Mouse (Mus musculus) forebrain, embryonic 11.5 days (tissue): ENCODE measurements around the gene Cd47. TPM values are rescaled to one million over a fixed set of nuclear protein-coding genes. Genes with fewer than 3 reads are reported as not detected.

Source experiments
- ATAC-seq: fragments of 200-750 bp; cut with Nextera tagmentation; replicated peaks from 2 replicates; pipeline ENCODE4 v1.8.0; 2017; ENCODE audit warnings: moderate TSS enrichment; ENCODE audit not compliant: low FRiP score
- DNase-seq: peaks from one replicate; pipeline ENCODE4 v3.0.0-alpha.2; 2017; ENCODE audit warnings: low spot score
- H3K27ac ChIP-seq: fragments of 300-500 bp; sonication (generic); 2 replicates; pipeline ENCODE4 v1.5.1; 2014; ENCODE audit warnings: low read depth, low read length
- H3K27me3 ChIP-seq: fragments of 300-500 bp; sonication (generic); 2 replicates; pipeline ENCODE4 v1.6.1; 2014; ENCODE audit warnings: mild to moderate bottlenecking, low read length, mixed read lengths; ENCODE audit not compliant: control insufficient read depth, insufficient read depth
- H3K36me3 ChIP-seq: fragments of 300-500 bp; sonication (generic); 2 replicates; pipeline ENCODE4 v1.6.1; 2014; ENCODE audit warnings: mild to moderate bottlenecking, low read length, moderate library complexity, mixed read lengths; ENCODE audit not compliant: control insufficient read depth, insufficient read depth
- H3K4me1 ChIP-seq: fragments of 300-500 bp; sonication (generic); replicated peaks from 2 replicates; pipeline ENCODE4 v1.6.1; 2014; ENCODE audit warnings: low read length, mixed read lengths; ENCODE audit not compliant: control insufficient read depth, insufficient read depth
- H3K4me2 ChIP-seq: fragments of 300-500 bp; sonication (generic); 2 replicates; pipeline ENCODE4 v1.6.1; 2014; ENCODE audit warnings: low read depth, mild to moderate bottlenecking, low read length, moderate library complexity, mixed read lengths; ENCODE audit not compliant: severe bottlenecking
- H3K4me3 ChIP-seq: fragments of 300-500 bp; sonication (generic); 2 replicates; pipeline ENCODE4 v1.5.1; 2014; ENCODE audit warnings: low read depth, low read length
- H3K9ac ChIP-seq: fragments of 300-500 bp; sonication (generic); 2 replicates; pipeline ENCODE4 v1.6.1; 2014; ENCODE audit warnings: low read length
- H3K9me3 ChIP-seq: fragments of 300-500 bp; sonication (generic); 2 replicates; pipeline ENCODE4 v1.6.1; 2016; ENCODE audit warnings: low read length, mixed read lengths; ENCODE audit not compliant: control insufficient read depth
- WGBS: fragments of 180-500 bp; shearing (Covaris S2); extraction: QIAGEN DNeasy Blood & Tissue Kit; methylation state at CpG from one replicate; pipeline ENCODE4 v1.1.7; 2014; 5-methylcytosine and 5-hydroxymethylcytosine counted together
- polyA plus RNA-seq: library from polyadenylated mRNA; unstranded; fragments of >200 nt; fragmentation: Nextera tagmentation; extraction: Ambion mirVana; gene quantifications from 2 replicates; pipeline ENCODE4 v1.2.1, GENCODE M21; 2014

Cd47 gene
- polyA plus RNA-seq, 1 experiment from 2014 or later, result 47.6 TPM

- H3K4me3 ChIP-seq, result no peak overlapping the region
- H3K36me3 ChIP-seq, result no peaks in the 10 kb centered on the region
- 94% methylated on average over 2 of the region's 2 CpGs for WGBS
- no peak overlapping the region for H3K4me2 ChIP-seq
- no peaks in the 10 kb centered on the region for H3K27me3 ChIP-seq
- no peak overlapping the region for H3K9ac ChIP-seq
- no peak for ATAC-seq
- no peaks in the 10 kb centered on the region for H3K9me3 ChIP-seq
- no peaks in the 10 kb centered on the region for H3K4me1 ChIP-seq
- no peak for DNase-seq
- H3K27ac ChIP-seq, result no peak overlapping the region
Observed at GRCm38 (mm10) chr16:49878051-49878450, 77.7 kb downstream of the Cd47 start.

DNA sequence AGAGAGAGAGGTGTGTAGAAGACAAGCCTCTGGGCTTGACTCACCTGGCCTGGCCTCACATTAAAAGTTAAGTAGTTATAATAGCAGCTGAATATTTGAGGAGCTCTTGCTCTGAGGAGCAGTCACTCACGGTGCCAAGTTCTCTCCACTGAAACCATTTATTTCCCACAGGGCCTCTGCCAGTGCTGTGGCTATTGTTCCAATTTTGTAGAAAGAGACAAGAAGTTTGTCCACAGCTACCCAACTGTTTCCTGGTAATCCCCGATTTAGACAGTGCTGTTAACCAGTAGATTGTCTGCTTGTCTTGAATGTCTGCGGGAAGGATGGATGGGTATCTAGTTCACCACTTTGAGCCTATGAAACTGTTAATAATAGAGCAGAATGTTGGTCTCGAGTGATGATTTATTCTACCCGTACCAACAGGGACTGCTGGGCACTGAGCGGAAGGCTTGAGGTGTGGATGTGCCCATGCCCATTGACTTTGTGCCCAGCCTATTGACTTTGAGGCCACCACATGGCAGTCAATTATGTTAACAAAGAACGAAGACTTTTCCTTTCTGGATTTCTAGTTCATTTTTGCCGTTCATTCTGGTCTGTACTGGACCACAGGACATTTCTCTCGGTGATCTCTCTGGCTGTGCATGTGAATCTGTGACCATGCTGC is 86.2 kb downstream of the Cd47 start:
- H3K9ac ChIP-seq, result no peak overlapping the region
- DNase-seq (no peak), ATAC-seq (no peak)
- H3K4me2 ChIP-seq, result no peak overlapping the region
- no peak overlapping the region for H3K27ac ChIP-seq
- no peaks in the 10 kb centered on the region; the same call in 1 of the 2 replicates for H3K36me3 ChIP-seq
- no peak overlapping the region for H3K4me3 ChIP-seq
- WGBS, result 92% methylated on average over 9 of the region's 9 CpGs
- H3K4me1 ChIP-seq, result no peaks in the 10 kb centered on the region
- H3K9me3 ChIP-seq, result no peaks in the 10 kb centered on the region
- no peaks in the 10 kb centered on the region for H3K27me3 ChIP-seq

GRCm38 (mm10) chr16:49887290-49887689 is 87.0 kb downstream of the Cd47 start:
- no peaks in the 10 kb centered on the region; the same call in 1 of the 2 replicates for H3K9me3 ChIP-seq
- no peak overlapping the region for H3K9ac ChIP-seq
- H3K27me3 ChIP-seq, result no peaks in the 10 kb centered on the region
- H3K4me1 ChIP-seq, result no peaks in the 10 kb centered on the region
- H3K4me2 ChIP-seq, result no peak overlapping the region
- no peak for DNase-seq
- H3K36me3 ChIP-seq, result no peaks in the 10 kb centered on the region; the same call in 1 of the 2 replicates
- WGBS, result 90% methylated on average over 3 of the region's 3 CpGs
- ATAC-seq, result no peak
- no peak overlapping the region for H3K27ac ChIP-seq
- no peak overlapping the region for H3K4me3 ChIP-seq

DNA sequence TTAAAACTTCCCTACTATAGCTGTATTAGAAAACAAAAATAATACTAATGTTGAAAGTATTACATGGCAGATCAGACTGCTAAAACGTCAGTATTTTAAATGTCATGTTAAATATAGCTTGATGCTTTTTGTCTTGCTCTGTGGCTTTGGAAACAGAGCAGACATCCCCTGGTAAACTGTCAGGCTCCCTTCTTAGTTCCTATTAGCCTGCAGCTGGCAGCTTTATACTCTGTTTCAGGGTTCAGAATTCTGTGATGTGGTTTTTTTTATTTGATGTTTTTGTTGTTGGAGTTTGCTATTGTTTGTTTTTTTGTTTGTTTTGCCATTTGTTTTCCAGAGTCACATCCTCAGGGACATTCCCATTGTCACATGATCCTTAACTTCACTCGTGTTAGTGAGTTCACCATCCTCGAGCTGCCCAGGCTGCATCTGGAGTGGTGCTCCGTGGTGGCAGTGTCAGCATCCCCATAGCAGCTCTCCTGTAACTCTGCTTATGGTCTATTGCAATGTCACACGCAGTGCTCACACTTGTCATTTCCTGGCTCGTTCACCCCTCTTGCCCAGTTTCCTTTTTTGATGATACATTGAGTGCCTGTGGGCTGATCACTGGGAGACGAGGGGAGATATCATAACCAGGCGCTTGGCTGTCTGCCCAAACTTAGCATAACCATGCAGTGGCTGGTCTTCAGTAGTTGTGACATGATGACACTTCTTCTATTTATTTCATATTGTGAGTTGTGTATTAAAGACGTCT is 87.7 kb downstream of the Cd47 start:
- Histone ChIP-seq H3K36me3 (no peaks in the 10 kb centered on the region; the same call in 1 of the 2 replicates), H3K27ac (no peak overlapping the region), H3K27me3 (no peaks in the 10 kb centered on the region), H3K9ac (no peak overlapping the region), H3K4me1 (no peaks in the 10 kb centered on the region), H3K4me2 (no peak overlapping the region), H3K4me3 (no peak overlapping the region), H3K9me3 (no peaks in the 10 kb centered on the region; the same call in 1 of the 2 replicates)
- WGBS, result 90% methylated on average over 9 of the region's 9 CpGs
- no peak for ATAC-seq
- no peak for DNase-seq

- no peaks in the 10 kb centered on the region for H3K27me3 ChIP-seq
- H3K9ac ChIP-seq, result no peak overlapping the region
- no peak for DNase-seq
- no peaks in the 10 kb centered on the region for H3K4me1 ChIP-seq
- H3K27ac ChIP-seq, result no peak overlapping the region
- no peaks in the 10 kb centered on the region; the same call in 1 of the 2 replicates for H3K36me3 ChIP-seq
- no peak for ATAC-seq
- H3K9me3 ChIP-seq, result no peaks in the 10 kb centered on the region; the same call in 1 of the 2 replicates
- 81% methylated on average over 2 of the region's 2 CpGs for WGBS
- no peak overlapping the region for H3K4me2 ChIP-seq
- H3K4me3 ChIP-seq, result no peak overlapping the region
Observed at GRCm38 (mm10) chr16:49889031-49889655, 88.8 kb downstream of the Cd47 start.

- no peak overlapping the region for H3K9ac ChIP-seq
- DNase-seq (no peak), ATAC-seq (no peak)
- no peaks in the 10 kb centered on the region; the same call in 1 of the 2 replicates for H3K9me3 ChIP-seq
- H3K27ac ChIP-seq, result no peak overlapping the region
- no peaks in the 10 kb centered on the region for H3K36me3 ChIP-seq
- no peak overlapping the region for H3K4me2 ChIP-seq
- WGBS, result 94% methylated on average over 3 of the region's 3 CpGs
- no peaks in the 10 kb centered on the region for H3K4me1 ChIP-seq
- H3K4me3 ChIP-seq, result no peak overlapping the region
- H3K27me3 ChIP-seq, result no peaks in the 10 kb centered on the region
Observed at GRCm38 (mm10) chr16:49892252-49892651, 91.9 kb downstream of the Cd47 start.

GRCm38 (mm10) chr16:49892945-49893344 is 92.6 kb downstream of the Cd47 start:
- no peaks in the 10 kb centered on the region for H3K4me1 ChIP-seq
- no peak overlapping the region for H3K27ac ChIP-seq
- H3K4me2 ChIP-seq, result no peak overlapping the region
- no peak overlapping the region for H3K4me3 ChIP-seq
- no peak for DNase-seq
- H3K27me3 ChIP-seq, result no peaks in the 10 kb centered on the region
- H3K9ac ChIP-seq, result no peak overlapping the region
- H3K9me3 ChIP-seq, result no peaks in the 10 kb centered on the region; the same call in 1 of the 2 replicates
- WGBS, result 70% methylated on average over 2 of the region's 2 CpGs
- H3K36me3 ChIP-seq, result no peaks in the 10 kb centered on the region
- no peak for ATAC-seq

DNA sequence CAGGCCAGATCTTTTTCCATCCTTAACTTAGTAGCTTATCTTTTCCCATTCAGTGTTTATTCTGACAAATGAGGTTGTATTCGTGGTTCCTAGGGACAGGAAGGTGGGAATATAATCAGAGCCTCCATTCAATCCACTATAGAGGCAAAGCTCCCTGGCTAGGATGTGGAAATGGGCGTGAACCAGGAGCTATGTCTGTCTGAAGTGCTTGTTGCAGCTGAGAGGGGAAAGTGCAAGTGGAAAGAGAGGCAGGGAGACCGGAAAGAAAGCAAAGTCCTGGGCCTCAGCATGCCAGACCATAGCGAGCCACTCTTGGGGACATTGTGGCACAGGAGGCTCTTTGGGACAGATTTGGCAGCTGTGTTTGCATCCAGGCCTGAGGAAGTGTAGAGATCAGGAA is 94.3 kb downstream of the Cd47 start:
- ATAC-seq (no peak), DNase-seq (no peak)
- Histone ChIP-seq H3K27me3 (no peaks in the 10 kb centered on the region), H3K27ac (no peak overlapping the region), H3K4me3 (no peak overlapping the region), H3K36me3 (no peaks in the 10 kb centered on the region), H3K4me1 (no peaks in the 10 kb centered on the region), H3K9me3 (no peaks in the 10 kb centered on the region; the same call in 1 of the 2 replicates), H3K4me2 (no peak overlapping the region), H3K9ac (no peak overlapping the region)
- WGBS, result 56% methylated on average over 4 of the region's 4 CpGs
